Mouse (Mus musculus) liver, postnatal 0 days (tissue): ENCODE results near the gene Cux1.

Source experiments
- CTCF ChIP-seq: sonication (generic); IDR thresholded peaks from 2 replicates; pipeline ENCODE4 v1.5.1; 2016; ENCODE audit warnings: antibody characterized with exemption, low read depth
- EP300 ChIP-seq: IDR thresholded peaks from 2 replicates; pipeline ENCODE4 v1.6.1; 2016; ENCODE audit warnings: antibody characterized with exemption, low read depth, mild to moderate bottlenecking

DNA sequence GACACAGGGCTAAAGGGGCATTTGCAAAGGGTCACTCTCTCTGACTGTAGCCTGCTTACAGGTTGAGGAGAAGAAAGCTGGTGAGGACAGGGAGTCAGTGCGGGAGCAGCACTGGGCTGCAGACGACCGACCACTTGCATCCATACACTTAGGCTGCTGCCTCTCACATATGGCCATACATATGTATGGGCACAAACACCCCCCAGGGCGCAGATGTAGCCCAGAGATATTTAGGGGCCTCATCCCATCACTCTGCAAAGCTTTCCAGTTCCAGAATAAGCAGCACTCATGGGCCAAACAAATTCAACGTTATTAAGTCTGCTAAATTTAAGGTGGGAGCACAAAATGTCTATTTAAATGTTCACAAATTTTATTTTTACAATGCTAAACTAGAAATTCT lies 261.0 kb downstream of the Cux1 start:
- TF ChIP-seq CTCF (no peak), EP300 (no peak)
